Mouse (Mus musculus): ENCODE data around the gene Naxe. TPM values are rescaled to one million over a fixed set of nuclear protein-coding genes. Genes with fewer than 3 reads are reported as not detected.

The Naxe gene
- polyA plus RNA-seq (2015; fragmentation: Nextera tagmentation; extraction: Ambion mirVana), result 169 and 175 TPM in 2 replicates

- Histone ChIP-seq H3K9ac (peak within 1 kb of the TSS; percentile 94), H3K4me1 (replicated peaks) (peaks cover 28% of the 10 kb centered on the region), H3K27ac (replicated peaks) (peak within 1 kb of the TSS; percentile 64), H3K36me3 (peaks cover 39% of the 10 kb centered on the region), H3K27me3 (no peaks in the 10 kb centered on the region), H3K4me3 (peak within 1 kb of the TSS; percentile 93), H3K9me3 (no peaks in the 10 kb centered on the region), H3K4me2 (peak within 1 kb of the TSS; percentile 87)
- peak; percentile 96 for ATAC-seq (ENCODE audit: low read depth)
- WGBS, result 1% methylated on average over 60 of the region's 60 CpGs
Observed at GRCm38 (mm10) chr3:88057902-88058696, at the start of gene Naxe. Gene Naxe (minus strand): TSS chr3:88058495.

- no peak for ATAC-seq (ENCODE audit: low read depth)
- Histone ChIP-seq H3K4me1 (replicated peaks) (no peaks in the 10 kb centered on the region), H3K27ac (replicated peaks) (no peak overlapping the region), H3K9ac (no peak overlapping the region), H3K27me3 (no peaks in the 10 kb centered on the region), H3K9me3 (no peaks in the 10 kb centered on the region), H3K4me2 (no peak overlapping the region), H3K36me3 (peaks cover 16% of the 10 kb centered on the region; the same call in 1 of the 2 replicates), H3K4me3 (no peak overlapping the region)
- WGBS, result 85% methylated on average over 4 of the region's 4 CpGs
Observed at GRCm38 (mm10) chr3:88106126-88106525, 47.8 kb upstream of the Naxe start.

GRCm38 (mm10) chr3:88102611-88103010, 44.3 kb upstream of the Naxe start:
- Histone ChIP-seq H3K4me2 (no peak overlapping the region), H3K36me3 (0 out of 2 replicates have a peak, but pooled peaks cover 5% of the 10 kb centered on the region), H3K27me3 (no peaks in the 10 kb centered on the region), H3K9ac (no peak overlapping the region), H3K9me3 (no peaks in the 10 kb centered on the region), H3K27ac (replicated peaks) (no peak overlapping the region), H3K4me3 (no peak overlapping the region), H3K4me1 (replicated peaks) (no peaks in the 10 kb centered on the region)
- ATAC-seq (ENCODE audit: low read depth), result no peak
- 76% methylated on average over 6 of the region's 6 CpGs for WGBS

- H3K4me3 ChIP-seq, result no peak overlapping the region
Observed at GRCm38 (mm10) chr3:88102196-88102595, 43.9 kb upstream of the Naxe start.

GRCm38 (mm10) chr3:88101736-88102135, 43.4 kb upstream of the Naxe start:
- WGBS, result 96% methylated on average over 7 of the region's 7 CpGs
- H3K36me3 ChIP-seq, result 0 out of 2 replicates have a peak, but pooled peaks cover 5% of the 10 kb centered on the region

More at GRCm38 (mm10) chr3:88102196-88102595, 43.9 kb upstream of the Naxe start:
- Histone ChIP-seq H3K9ac (no peak overlapping the region), H3K4me2 (no peak overlapping the region), H3K36me3 (0 out of 2 replicates have a peak, but pooled peaks cover 5% of the 10 kb centered on the region), H3K27ac (replicated peaks) (no peak overlapping the region), H3K27me3 (no peaks in the 10 kb centered on the region), H3K9me3 (no peaks in the 10 kb centered on the region), H3K4me1 (replicated peaks) (no peaks in the 10 kb centered on the region)
- WGBS, result 96% methylated on average over 6 of the region's 6 CpGs
- no peak for ATAC-seq (ENCODE audit: low read depth)

GRCm38 (mm10) chr3:88100251-88100650, 42.0 kb upstream of the Naxe start:
- H3K36me3 ChIP-seq, result 0 out of 2 replicates have a peak, but pooled peaks cover 5% of the 10 kb centered on the region
- WGBS, result 67% methylated on average over 3 of the region's 3 CpGs
- H3K9me3 ChIP-seq, result no peaks in the 10 kb centered on the region
- 0 out of 2 replicates have a peak overlapping the region, but pooled peaks have one; percentile 9 for H3K27ac ChIP-seq (replicated peaks)
- H3K4me1 ChIP-seq (replicated peaks), result no peaks in the 10 kb centered on the region
- H3K4me3 ChIP-seq, result no peak overlapping the region
- ATAC-seq (ENCODE audit: low read depth), result no peak
- H3K4me2 ChIP-seq, result no peak overlapping the region
- H3K27me3 ChIP-seq, result no peaks in the 10 kb centered on the region
- no peak overlapping the region for H3K9ac ChIP-seq

More at GRCm38 (mm10) chr3:88101736-88102135, 43.4 kb upstream of the Naxe start:
- no peak for ATAC-seq (ENCODE audit: low read depth)
- Histone ChIP-seq H3K4me3 (no peak overlapping the region), H3K9ac (no peak overlapping the region), H3K4me1 (replicated peaks) (no peaks in the 10 kb centered on the region), H3K9me3 (no peaks in the 10 kb centered on the region), H3K27ac (replicated peaks) (no peak overlapping the region), H3K4me2 (no peak overlapping the region), H3K27me3 (no peaks in the 10 kb centered on the region)

- Histone ChIP-seq H3K4me1 (replicated peaks) (peaks cover 6% of the 10 kb centered on the region; the same call in 1 of the 2 replicates), H3K36me3 (peaks cover 2% of the 10 kb centered on the region; the same call in 1 of the 2 replicates), H3K27me3 (no peaks in the 10 kb centered on the region), H3K9ac (no peak overlapping the region), H3K4me2 (no peak overlapping the region), H3K4me3 (no peak overlapping the region), H3K27ac (replicated peaks) (no peak overlapping the region), H3K9me3 (no peaks in the 10 kb centered on the region)
- ATAC-seq (ENCODE audit: low read depth), result no peak
- WGBS, result 88% methylated on average over 6 of the region's 6 CpGs
Observed at GRCm38 (mm10) chr3:88097666-88098065, 39.4 kb upstream of the Naxe start.

GRCm38 (mm10) chr3:88094126-88094525, 35.8 kb upstream of the Naxe start:
- Histone ChIP-seq H3K36me3 (peaks cover 9% of the 10 kb centered on the region; the same call in 1 of the 2 replicates), H3K4me2 (no peak overlapping the region), H3K4me3 (no peak overlapping the region), H3K9me3 (no peaks in the 10 kb centered on the region), H3K9ac (no peak overlapping the region), H3K27ac (replicated peaks) (no peak overlapping the region), H3K27me3 (no peaks in the 10 kb centered on the region), H3K4me1 (replicated peaks) (peaks cover 6% of the 10 kb centered on the region; the same call in 1 of the 2 replicates)
- ATAC-seq (ENCODE audit: low read depth), result no peak
- 82% methylated on average over 5 of the region's 5 CpGs for WGBS

- Histone ChIP-seq H3K9ac (no peak overlapping the region), H3K9me3 (no peaks in the 10 kb centered on the region), H3K27ac (replicated peaks) (no peak overlapping the region), H3K4me1 (replicated peaks) (peaks cover 6% of the 10 kb centered on the region; the same call in 1 of the 2 replicates), H3K36me3 (peaks cover 9% of the 10 kb centered on the region; the same call in 1 of the 2 replicates), H3K4me2 (no peak overlapping the region), H3K27me3 (no peaks in the 10 kb centered on the region), H3K4me3 (no peak overlapping the region)
- ATAC-seq (ENCODE audit: low read depth), result no peak
- WGBS, result 89% methylated on average over 6 of the region's 6 CpGs
Observed at GRCm38 (mm10) chr3:88090616-88091015, 32.3 kb upstream of the Naxe start.

- Histone ChIP-seq H3K4me3 (no peak overlapping the region), H3K9ac (no peak overlapping the region), H3K36me3 (peaks cover 9% of the 10 kb centered on the region; the same call in 1 of the 2 replicates), H3K4me2 (no peak overlapping the region), H3K9me3 (no peaks in the 10 kb centered on the region), H3K27ac (replicated peaks) (no peak overlapping the region), H3K27me3 (no peaks in the 10 kb centered on the region), H3K4me1 (replicated peaks) (peaks cover 6% of the 10 kb centered on the region; the same call in 1 of the 2 replicates)
- 92% methylated on average over 7 of the region's 7 CpGs for WGBS
- ATAC-seq (ENCODE audit: low read depth), result no peak
Observed at GRCm38 (mm10) chr3:88090106-88090505, 31.8 kb upstream of the Naxe start.

GRCm38 (mm10) chr3:88087688-88088087, 29.4 kb upstream of the Naxe start:
- 0 out of 2 replicates have a peak, but pooled peaks cover 7% of the 10 kb centered on the region for H3K36me3 ChIP-seq
- peaks cover 6% of the 10 kb centered on the region for H3K4me1 ChIP-seq (replicated peaks)
- 74% methylated on average over 1 of the region's 1 CpGs for WGBS
- H3K4me3 ChIP-seq, result no peak overlapping the region
- H3K27ac ChIP-seq (replicated peaks), result no peak overlapping the region
- no peak overlapping the region for H3K4me2 ChIP-seq
- no peak overlapping the region for H3K9ac ChIP-seq
- ATAC-seq (ENCODE audit: low read depth), result no peak
- H3K27me3 ChIP-seq, result no peaks in the 10 kb centered on the region
- H3K9me3 ChIP-seq, result no peaks in the 10 kb centered on the region

- no peaks in the 10 kb centered on the region for H3K36me3 ChIP-seq
- no peaks in the 10 kb centered on the region for H3K27me3 ChIP-seq
- H3K9ac ChIP-seq, result no peak overlapping the region
- no peak for ATAC-seq (ENCODE audit: low read depth)
- H3K27ac ChIP-seq (replicated peaks), result no peak overlapping the region
- H3K4me3 ChIP-seq, result no peak overlapping the region
- H3K9me3 ChIP-seq, result no peaks in the 10 kb centered on the region
- WGBS, result 96% methylated on average over 5 of the region's 9 CpGs
- H3K4me2 ChIP-seq, result no peak overlapping the region
- H3K4me1 ChIP-seq (replicated peaks), result peaks cover 18% of the 10 kb centered on the region
Observed at GRCm38 (mm10) chr3:88085459-88085858, 27.2 kb upstream of the Naxe start.
